Mouse (Mus musculus) large intestine, adult 2 months (tissue): ENCODE measurements around the gene Casp7. TPM values are rescaled to one million over a fixed set of nuclear protein-coding genes. Genes with fewer than 3 reads are reported as not detected.

Experiments
- polyA plus RNA-seq: library from polyadenylated mRNA; depleted of rRNA; stranded (reverse); fragments of >200 nt; gene quantifications from 2 replicates; pipeline ENCODE4 v1.2.3, GENCODE M21; 2012; rRNA removed

The Casp7 gene
- polyA plus RNA-seq, 1 experiment, result 126 TPM

Other genes starting within 250 kb of the Casp7 start
- gene Habp2, start 110.0 kb upstream of the Casp7 start, polyA plus RNA-seq, result 23.9 and 28.2 TPM in 2 replicates
- gene Nrap, start 7.1 kb upstream of the Casp7 start, polyA plus RNA-seq, result 1.2 and 1.4 TPM in 2 replicates
- 0.43 TPM in 2 replicates for gene Plekhs1, start 64.5 kb downstream of the Casp7 start, polyA plus RNA-seq
- gene Dclre1a, start 151.1 kb downstream of the Casp7 start, polyA plus RNA-seq, result 4.4 and 5.4 TPM in 2 replicates
- gene Nhlrc2, start 151.1 kb downstream of the Casp7 start, polyA plus RNA-seq, result 6.7 and 10.0 TPM in 2 replicates